Mouse (Mus musculus) midbrain, embryonic 12.5 days (tissue): ENCODE results near the gene Gcnt1. TPM values are rescaled to one million over a fixed set of nuclear protein-coding genes. Genes with fewer than 3 reads are reported as not detected.

ENCODE experiments used
- ATAC-seq: fragments of 200-750 bp; cut with Nextera tagmentation; 2 replicates; pipeline ENCODE4 v1.8.0; 2017; ENCODE audit warnings: low read depth, moderate TSS enrichment, moderate library complexity; ENCODE audit not compliant: low FRiP score
- H3K27ac ChIP-seq: fragments of 300-500 bp; sonication (generic); replicated peaks from 2 replicates; pipeline ENCODE4 v1.5.1; 2016; ENCODE audit warnings: mild to moderate bottlenecking
- H3K27me3 ChIP-seq: fragments of 300-500 bp; sonication (generic); 2 replicates; pipeline ENCODE4 v1.6.1; 2016; ENCODE audit warnings: mild to moderate bottlenecking
- H3K36me3 ChIP-seq: fragments of 300-500 bp; sonication (generic); 2 replicates; pipeline ENCODE4 v1.6.1; 2016
- H3K4me1 ChIP-seq: fragments of 300-500 bp; sonication (generic); 2 replicates; pipeline ENCODE4 v1.6.1; 2016
- H3K4me2 ChIP-seq: fragments of 300-500 bp; sonication (generic); replicated peaks from 2 replicates; pipeline ENCODE4 v1.6.1; 2016; ENCODE audit warnings: mild to moderate bottlenecking, moderate library complexity
- H3K4me3 ChIP-seq: fragments of 300-500 bp; sonication (generic); 2 replicates; pipeline ENCODE4 v1.5.1; 2016; ENCODE audit warnings: mild to moderate bottlenecking
- H3K9ac ChIP-seq: fragments of 300-500 bp; sonication (generic); replicated peaks from 2 replicates; pipeline ENCODE4 v1.6.1; 2016; ENCODE audit warnings: mild to moderate bottlenecking, moderate library complexity
- H3K9me3 ChIP-seq: fragments of 300-500 bp; sonication (generic); 2 replicates; pipeline ENCODE4 v1.6.1; 2016; ENCODE audit warnings: mild to moderate bottlenecking
- WGBS: fragments of 180-500 bp; shearing (Covaris S2); methylation state at CpG from one replicate; pipeline ENCODE4 v1.1.7; 2016; 5-methylcytosine and 5-hydroxymethylcytosine counted together
- polyA plus RNA-seq: library from polyadenylated mRNA; unstranded; fragments of >200 nt; fragmentation: Nextera tagmentation; extraction: Ambion mirVana; gene quantifications from 2 replicates; pipeline ENCODE4 v1.2.1, GENCODE M21; 2016

Gcnt1 gene
- polyA plus RNA-seq, 1 experiment from 2014 or later, result 2.6 TPM

DNA sequence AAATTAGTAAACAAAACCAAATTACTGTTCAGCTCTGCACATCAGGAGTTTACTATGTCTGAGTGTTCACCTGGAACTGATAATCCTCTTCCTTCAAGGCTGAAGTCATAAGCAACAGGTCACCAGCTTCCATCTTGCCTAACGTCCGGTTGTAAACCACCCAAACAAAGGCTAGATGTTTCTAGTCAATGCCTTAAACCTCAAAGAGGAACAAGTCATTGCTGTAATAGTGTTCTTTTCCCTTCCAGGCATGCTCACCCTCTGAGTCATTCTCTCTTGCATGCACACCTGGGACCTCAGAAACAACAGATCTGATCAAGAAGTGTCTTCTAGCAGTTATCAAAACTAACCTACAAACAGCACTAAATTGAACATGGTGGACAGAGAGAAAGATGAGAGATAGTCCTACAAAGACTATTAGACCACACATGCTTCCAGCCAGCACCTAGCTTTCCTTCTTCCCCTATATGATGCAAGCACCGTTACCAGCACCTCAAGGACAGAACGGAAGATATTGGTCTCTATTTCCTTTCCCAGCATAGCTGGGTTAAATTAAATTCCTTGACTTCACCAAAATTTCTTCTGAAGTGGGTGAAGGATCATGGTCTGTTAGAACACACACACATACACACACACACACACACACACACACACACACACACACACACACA, 94.1 kb downstream of the Gcnt1 start:
- no peak overlapping the region for H3K4me3 ChIP-seq
- ATAC-seq, result no peak
- H3K27me3 ChIP-seq, result no peaks in the 10 kb centered on the region
- H3K4me1 ChIP-seq, result no peaks in the 10 kb centered on the region
- H3K36me3 ChIP-seq, result no peaks in the 10 kb centered on the region
- WGBS, result 96% methylated on average over 4 of the region's 4 CpGs
- H3K9ac ChIP-seq, result no peak overlapping the region
- H3K9me3 ChIP-seq, result no peaks in the 10 kb centered on the region
- H3K27ac ChIP-seq, result no peak overlapping the region
- no peak overlapping the region for H3K4me2 ChIP-seq

Other genes with a start within 250 kb of the Gcnt1 start
- 75.5 and 80.5 TPM in 2 replicates for gene Rfk, start 21.2 kb upstream of the Gcnt1 start, polyA plus RNA-seq